Mouse (Mus musculus): Measurements from ENCODE around the gene Bad.

DNA sequence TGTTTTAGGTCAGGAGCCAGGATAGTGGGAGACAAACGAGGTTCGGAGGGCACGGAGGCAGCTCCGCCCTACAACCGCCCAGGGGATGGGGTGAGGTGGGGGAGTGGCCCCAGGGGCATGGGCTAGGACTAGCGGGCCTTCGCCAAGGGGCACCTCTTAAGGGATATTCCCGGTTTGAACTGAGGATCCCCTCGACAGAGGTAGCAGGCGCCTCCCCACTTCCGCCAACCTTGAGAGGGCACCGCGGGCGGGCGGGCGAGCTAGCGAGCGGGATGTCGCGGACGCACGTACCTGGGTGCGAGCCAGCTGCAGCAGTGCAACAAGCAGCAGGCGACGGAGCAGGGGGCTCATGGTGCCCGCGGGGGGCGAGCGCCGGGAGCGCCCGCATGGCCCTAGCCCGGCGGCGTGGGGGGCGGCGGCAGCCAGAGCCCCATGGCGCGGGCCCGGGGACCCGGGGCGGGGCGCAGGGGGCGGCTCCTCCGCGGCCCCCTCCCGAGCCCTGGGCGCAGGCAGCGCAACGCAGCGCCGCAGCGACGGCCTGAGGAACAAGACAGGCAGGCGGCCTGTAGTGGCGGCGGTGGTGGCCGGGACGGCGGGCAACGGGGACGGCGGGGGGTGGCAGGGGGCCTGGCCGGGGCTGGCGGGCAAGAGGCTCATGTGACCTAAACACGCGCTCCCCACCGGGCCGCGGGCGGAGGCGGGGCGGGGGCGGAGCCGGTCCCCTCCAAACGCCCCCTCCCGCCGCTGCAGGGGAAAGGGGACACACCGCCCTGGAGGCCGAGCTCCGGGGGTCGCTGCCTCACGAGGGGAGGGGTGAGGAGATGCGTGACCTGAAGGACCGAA lies 45.6 kb downstream of the Bad start, which contains the start of gene Vegfb:
- TF ChIP-seq GATA1 (IDR thresholded peaks at IDR 0.05; ENCODE audit: borderline replicate concordance, low read length) = no peak
- TF ChIP-seq FLI1 (IDR thresholded peaks at IDR 0.05; ENCODE audit: low read length) = no peak
